Mouse (Mus musculus): ENCODE results near the gene Gm13289. TPM values are rescaled to one million over a fixed set of nuclear protein-coding genes. Genes with fewer than 3 reads are reported as not detected.
"Not testable (repeated sequence)": the region's sequence is repeated elsewhere in the genome, so short reads cannot be mapped to it uniquely, and the experiment has no call there.

Gm13289 gene
- polyA plus RNA-seq, 1 experiment from 2014 or later: not detected

GRCm38 (mm10) chr4:88793936-88794675 lies 17.4 kb downstream of the Gm13289 start, which contains the start of gene Gm13275:
Gene Gm13275 (plus strand): TSS chr4:88794487.
- not testable (repeated sequence) for H3K36me3 ChIP-seq (replicated peaks); H3K9me3 ChIP-seq; H3K4me3 ChIP-seq; H3K27ac ChIP-seq (replicated peaks); H3K27me3 ChIP-seq (replicated peaks; ENCODE audit: low read depth, poor library complexity, severe bottlenecking); DNase-seq (ENCODE audit: low spot score); H3K4me1 ChIP-seq
- 2% methylated on average over 19 of the region's 52 CpGs for WGBS

GRCm38 (mm10) chr4:88797097-88797496 lies 20.4 kb downstream of the Gm13289 start, which contains the start of gene Gm13279:
Gene Gm13279 (plus strand): TSS chr4:88797397.
- not testable (repeated sequence) for H3K4me3 ChIP-seq; H3K27ac ChIP-seq (replicated peaks); H3K27me3 ChIP-seq (replicated peaks; ENCODE audit: low read depth, poor library complexity, severe bottlenecking); H3K36me3 ChIP-seq (replicated peaks); DNase-seq (ENCODE audit: low spot score); H3K4me1 ChIP-seq; H3K9me3 ChIP-seq
- WGBS: no CpG with 5 or more reads among the region's 28 CpGs

GRCm38 (mm10) chr4:88799365-88799764 lies 22.6 kb downstream of the Gm13289 start, which contains the start of gene Gm13285:
Gene Gm13285 (plus strand): TSS chr4:88799665.
- not testable (repeated sequence) for H3K36me3 ChIP-seq (replicated peaks); H3K27me3 ChIP-seq (replicated peaks; ENCODE audit: low read depth, poor library complexity, severe bottlenecking); DNase-seq (ENCODE audit: low spot score); H3K27ac ChIP-seq (replicated peaks); H3K4me3 ChIP-seq; H3K9me3 ChIP-seq; H3K4me1 ChIP-seq
- WGBS: 9% methylated on average over 6 of the region's 7 CpGs

- not testable (repeated sequence) for DNase-seq (ENCODE audit: low spot score); H3K9me3 ChIP-seq; H3K4me3 ChIP-seq; H3K27ac ChIP-seq (replicated peaks); H3K4me1 ChIP-seq; H3K36me3 ChIP-seq (replicated peaks)
- no CpG with 5 or more reads among the region's 29 CpGs for WGBS
- peaks cover 13% of the 10 kb centered on the region for H3K27me3 ChIP-seq (replicated peaks; ENCODE audit: low read depth, poor library complexity, severe bottlenecking)
Observed at GRCm38 (mm10) chr4:88802954-88803353, 26.2 kb downstream of the Gm13289 start, which contains the start of gene Gm13287. Gene Gm13287 (plus strand): TSS chr4:88803254.

GRCm38 (mm10) chr4:88805231-88805630 lies 28.5 kb downstream of the Gm13289 start, which contains the start of gene Gm13288:
Gene Gm13288 (plus strand): TSS chr4:88805531.
- Histone ChIP-seq H3K27me3 (replicated peaks; ENCODE audit: low read depth, poor library complexity, severe bottlenecking) (peaks cover 14% of the 10 kb centered on the region), H3K4me3 (peak within 1 kb of the TSS; percentile 43; the same call in 1 of the 2 replicates)
- H3K9me3 ChIP-seq; H3K4me1 ChIP-seq; DNase-seq (ENCODE audit: low spot score); H3K36me3 ChIP-seq (replicated peaks); H3K27ac ChIP-seq (replicated peaks): not testable (repeated sequence)
- no CpG with 5 or more reads among the region's 8 CpGs for WGBS

- H3K27me3 ChIP-seq (replicated peaks; ENCODE audit: low read depth, poor library complexity, severe bottlenecking): peaks cover 14% of the 10 kb centered on the region
- not testable (repeated sequence) for H3K27ac ChIP-seq (replicated peaks); DNase-seq (ENCODE audit: low spot score); H3K9me3 ChIP-seq; H3K4me1 ChIP-seq; H3K36me3 ChIP-seq (replicated peaks)
- WGBS: 0% methylated on average over 21 of the region's 34 CpGs
- H3K4me3 ChIP-seq: peak overlapping the region; percentile 43; the same call in 1 of the 2 replicates
Observed at GRCm38 (mm10) chr4:88805761-88806160, 29.0 kb downstream of the Gm13289 start.

- 68% methylated on average over 3 of the region's 3 CpGs for WGBS
- no peak within 1 kb of the TSS for H3K27ac ChIP-seq (replicated peaks)
Observed at GRCm38 (mm10) chr4:88815928-88816327, 39.2 kb downstream of the Gm13289 start, which contains the start of gene Ifna7. Gene Ifna7 (plus strand): TSS chr4:88816228.

GRCm38 (mm10) chr4:88819659-88820058 lies 42.9 kb downstream of the Gm13289 start, which contains the start of gene Ifna11:
Gene Ifna11 (plus strand): TSS chr4:88819959.
- Histone ChIP-seq H3K9me3 (no peaks in the 10 kb centered on the region), H3K36me3 (replicated peaks) (no peaks in the 10 kb centered on the region), H3K27me3 (replicated peaks; ENCODE audit: low read depth, poor library complexity, severe bottlenecking) (no peaks in the 10 kb centered on the region), H3K4me1 (no peaks in the 10 kb centered on the region), H3K4me3 (no peak within 1 kb of the TSS), H3K27ac (replicated peaks) (no peak within 1 kb of the TSS)
- WGBS: 82% methylated on average over 1 of the region's 1 CpGs
- DNase-seq (ENCODE audit: low spot score): no peak

More at GRCm38 (mm10) chr4:88815928-88816327, 39.2 kb downstream of the Gm13289 start, which contains the start of gene Ifna7:
- H3K36me3 ChIP-seq (replicated peaks): no peaks in the 10 kb centered on the region
- no peaks in the 10 kb centered on the region for H3K9me3 ChIP-seq
- H3K27me3 ChIP-seq (replicated peaks; ENCODE audit: low read depth, poor library complexity, severe bottlenecking): no peaks in the 10 kb centered on the region; the same call in 1 of the 2 replicates
- no peak for DNase-seq (ENCODE audit: low spot score)
- no peaks in the 10 kb centered on the region for H3K4me1 ChIP-seq
- H3K4me3 ChIP-seq: no peak within 1 kb of the TSS

GRCm38 (mm10) chr4:88822995-88823394 lies 46.3 kb downstream of the Gm13289 start:
- no peak overlapping the region for H3K4me3 ChIP-seq
- H3K9me3 ChIP-seq: no peaks in the 10 kb centered on the region
- H3K27me3 ChIP-seq (replicated peaks; ENCODE audit: low read depth, poor library complexity, severe bottlenecking): no peaks in the 10 kb centered on the region
- H3K27ac ChIP-seq (replicated peaks): no peak overlapping the region
- no peak for DNase-seq (ENCODE audit: low spot score)
- WGBS: 27% methylated on average over 4 of the region's 4 CpGs
- H3K36me3 ChIP-seq (replicated peaks): no peaks in the 10 kb centered on the region
- H3K4me1 ChIP-seq: no peaks in the 10 kb centered on the region

Other genes with a start within 250 kb of the Gm13289 start
- gene Ifna15, start 218.7 kb upstream of the Gm13289 start, polyA plus RNA-seq (2016; fragmentation: Nextera tagmentation; extraction: Ambion mirVana): not detected in 2 replicates
- not detected in 2 replicates for gene Ifna14, start 205.1 kb upstream of the Gm13289 start, polyA plus RNA-seq (2016; fragmentation: Nextera tagmentation; extraction: Ambion mirVana)
- gene Ifna9, start 184.5 kb upstream of the Gm13289 start, polyA plus RNA-seq (2016; fragmentation: Nextera tagmentation; extraction: Ambion mirVana): not detected in 2 replicates
- not detected in 2 replicates for gene Ifna12, start 173.5 kb upstream of the Gm13289 start, polyA plus RNA-seq (2016; fragmentation: Nextera tagmentation; extraction: Ambion mirVana)
- gene C87499, start 142.5 kb upstream of the Gm13289 start, polyA plus RNA-seq (2016; fragmentation: Nextera tagmentation; extraction: Ambion mirVana): not detected in 2 replicates
- not detected in 2 replicates for gene Ifna13, start 132.5 kb upstream of the Gm13289 start, polyA plus RNA-seq (2016; fragmentation: Nextera tagmentation; extraction: Ambion mirVana)
- not detected in 2 replicates for gene Ifna16, start 100.0 kb upstream of the Gm13289 start, polyA plus RNA-seq (2016; fragmentation: Nextera tagmentation; extraction: Ambion mirVana)
- gene Ifna2, start 93.0 kb upstream of the Gm13289 start, polyA plus RNA-seq (2016; fragmentation: Nextera tagmentation; extraction: Ambion mirVana): not detected in 2 replicates
- not detected in 2 replicates for gene Ifnab, start 85.6 kb upstream of the Gm13289 start, polyA plus RNA-seq (2016; fragmentation: Nextera tagmentation; extraction: Ambion mirVana)
- gene Gm26566, start 55.1 kb upstream of the Gm13289 start, polyA plus RNA-seq (2016; fragmentation: Nextera tagmentation; extraction: Ambion mirVana): 0.80 and 0.90 TPM in 2 replicates
- gene Klhl9, start 54.5 kb upstream of the Gm13289 start, polyA plus RNA-seq (2016; fragmentation: Nextera tagmentation; extraction: Ambion mirVana): 100 and 110 TPM in 2 replicates
- gene Gm13271, start 22.1 kb upstream of the Gm13289 start, polyA plus RNA-seq (2016; fragmentation: Nextera tagmentation; extraction: Ambion mirVana): not detected in 2 replicates
- gene Gm13283, start 16.8 kb upstream of the Gm13289 start, polyA plus RNA-seq (2016; fragmentation: Nextera tagmentation; extraction: Ambion mirVana): 0.14 and 0.20 TPM in 2 replicates
- not detected in 2 replicates for gene Gm13290, start 3.1 kb upstream of the Gm13289 start, polyA plus RNA-seq (2016; fragmentation: Nextera tagmentation; extraction: Ambion mirVana)
- not detected in 2 replicates for gene Gm13272, start 2.9 kb downstream of the Gm13289 start, polyA plus RNA-seq (2016; fragmentation: Nextera tagmentation; extraction: Ambion mirVana)
- 0.14 TPM in 1 of 2 replicates, not detected in the other for gene Ifnz, start 5.2 kb downstream of the Gm13289 start, polyA plus RNA-seq (2016; fragmentation: Nextera tagmentation; extraction: Ambion mirVana)
- gene Gm13276, start 8.8 kb downstream of the Gm13289 start, polyA plus RNA-seq (2016; fragmentation: Nextera tagmentation; extraction: Ambion mirVana): not detected in 2 replicates
- gene Gm13277, start 11.7 kb downstream of the Gm13289 start, polyA plus RNA-seq (2016; fragmentation: Nextera tagmentation; extraction: Ambion mirVana): not detected in 2 replicates
- gene Gm13278, start 14.6 kb downstream of the Gm13289 start, polyA plus RNA-seq (2016; fragmentation: Nextera tagmentation; extraction: Ambion mirVana): not detected in 2 replicates
- not detected in 2 replicates for gene Gm13275, start 17.6 kb downstream of the Gm13289 start, polyA plus RNA-seq (2016; fragmentation: Nextera tagmentation; extraction: Ambion mirVana)
- gene Gm13279, start 20.5 kb downstream of the Gm13289 start, polyA plus RNA-seq (2016; fragmentation: Nextera tagmentation; extraction: Ambion mirVana): not detected in 2 replicates
- 0.28 and 0.35 TPM in 2 replicates for gene Gm13285, start 22.7 kb downstream of the Gm13289 start, polyA plus RNA-seq (2016; fragmentation: Nextera tagmentation; extraction: Ambion mirVana)
- gene Gm13287, start 26.3 kb downstream of the Gm13289 start, polyA plus RNA-seq (2016; fragmentation: Nextera tagmentation; extraction: Ambion mirVana): not detected in 2 replicates
- gene Gm13288, start 28.6 kb downstream of the Gm13289 start, polyA plus RNA-seq (2016; fragmentation: Nextera tagmentation; extraction: Ambion mirVana): not detected in 2 replicates
- not detected in 2 replicates for gene Ifna7, start 39.3 kb downstream of the Gm13289 start, polyA plus RNA-seq (2016; fragmentation: Nextera tagmentation; extraction: Ambion mirVana)
- not detected in 2 replicates for gene Ifna11, start 43.0 kb downstream of the Gm13289 start, polyA plus RNA-seq (2016; fragmentation: Nextera tagmentation; extraction: Ambion mirVana)
- not detected in 2 replicates for gene Ifna6, start 50.5 kb downstream of the Gm13289 start, polyA plus RNA-seq (2016; fragmentation: Nextera tagmentation; extraction: Ambion mirVana)
- gene Ifna5, start 58.6 kb downstream of the Gm13289 start, polyA plus RNA-seq (2016; fragmentation: Nextera tagmentation; extraction: Ambion mirVana): not detected in 2 replicates
- gene Ifna4, start 64.9 kb downstream of the Gm13289 start, polyA plus RNA-seq (2016; fragmentation: Nextera tagmentation; extraction: Ambion mirVana): not detected in 2 replicates
- not detected in 2 replicates for gene Ifna1, start 73.2 kb downstream of the Gm13289 start, polyA plus RNA-seq (2016; fragmentation: Nextera tagmentation; extraction: Ambion mirVana)
- gene Ifne, start 103.3 kb downstream of the Gm13289 start, polyA plus RNA-seq (2016; fragmentation: Nextera tagmentation; extraction: Ambion mirVana): not detected in 2 replicates